ENCODE assay signal across 7 mouse cellular contexts in genomic region chr13:13328876-13329275, GRCm38 (mm10).
DNase-seq lines count a peak whose midpoint lies in the region; ATAC-seq and TF ChIP-seq lines count a peak whose summit lies in the region.

No protein-coding gene starts in this region.

- 1% methylated on average over 2 of the region's 2 CpGs for WGBS in liver, embryonic 12.5 days (ENCODE audit: insufficient replicate concordance)
- 3% methylated on average over 2 of the region's 2 CpGs for WGBS in liver, embryonic 14.5 days (ENCODE audit: insufficient replicate concordance)

- H3K27ac ChIP-seq in liver, embryonic 12.5 days: no peak overlapping the region
- no peak overlapping the region for H3K27ac ChIP-seq in liver, embryonic 14.5 days

- peak; percentile 77 for TF ChIP-seq CTCF in liver, embryonic 14.5 days (IDR thresholded peaks at IDR 0.05; ENCODE audit: low read depth)

- no peak overlapping the region for H3K9ac ChIP-seq in liver, embryonic 12.5 days
- H3K9ac ChIP-seq in liver, embryonic 14.5 days (replicated peaks): no peak overlapping the region

- no peaks in the 10 kb centered on the region for H3K36me3 ChIP-seq in liver, embryonic 12.5 days
- no peaks in the 10 kb centered on the region for H3K36me3 ChIP-seq in liver, embryonic 14.5 days (replicated peaks; ENCODE audit: control insufficient read depth, insufficient read depth, low read depth)

- no peaks in the 10 kb centered on the region for H3K9me3 ChIP-seq in liver, embryonic 12.5 days (replicated peaks)
- no peaks in the 10 kb centered on the region for H3K9me3 ChIP-seq in liver, embryonic 14.5 days (ENCODE audit: control insufficient read depth, low read length)

- no peak for ATAC-seq in liver, embryonic 12.5 days
- no peak for ATAC-seq in liver, embryonic 14.5 days (ENCODE audit: insufficient read depth)

- DNase-seq in liver: peak; percentile 58
- DNase-seq in Muller cell, postnatal 12 days (ENCODE audit: inconsistent ontology term): peak; percentile 29
- DNase-seq in brain, adult 2 months (ENCODE audit: low read depth, low spot score): peak; percentile 9
- peak; percentile 49 to 79 for DNase-seq in heart, postnatal 36 days
- DNase-seq in liver, embryonic 14.5 days (ENCODE audit: low read depth in 3 of 3, low spot score in 3 of 3): peak; percentile 22 to 31 (median 25)
- peak; percentile 30 to 76 for DNase-seq in spleen, adult 18-20 months

- intact Hi-C loops in heart, postnatal 36 days (cut with DNase I): loop anchor here (10.0 kb wide), 1 partner anchor 744 kb away; no protein-coding TSS in a partner anchor

- no peak overlapping the region for H3K4me3 ChIP-seq in liver, embryonic 12.5 days
- H3K4me3 ChIP-seq in liver, embryonic 14.5 days (ENCODE audit: insufficient read depth in 1 of 2, low read depth in 2 of 2, low read length in 2 of 2): no peak overlapping the region

- no peak for TF ChIP-seq EP300 in liver, embryonic 14.5 days (IDR thresholded peaks at IDR 0.05; ENCODE audit: low read depth)

- no peaks in the 10 kb centered on the region for H3K4me1 ChIP-seq in liver, embryonic 12.5 days
- no peaks in the 10 kb centered on the region for H3K4me1 ChIP-seq in liver, embryonic 14.5 days (replicated peaks; ENCODE audit: control insufficient read depth in 2 of 2, insufficient read depth in 2 of 2, low read length in 1 of 2)

- no peaks in the 10 kb centered on the region for H3K27me3 ChIP-seq in liver, embryonic 12.5 days (replicated peaks)
- H3K27me3 ChIP-seq in liver, embryonic 14.5 days (ENCODE audit: control insufficient read depth, insufficient read depth, low read length): no peaks in the 10 kb centered on the region

- H3K4me2 ChIP-seq in liver, embryonic 12.5 days: no peak overlapping the region
- no peak overlapping the region for H3K4me2 ChIP-seq in liver, embryonic 14.5 days (ENCODE audit: low read depth)

Comparison
In these comparisons a context has a peak if more than half of its experiments do, and no peak if none do; other contexts are left out.
1. DNase-seq: peak in every context shown above with its lines; median percentile 64 in heart, postnatal 36 days; 58 in liver; 53 in spleen, adult 18-20 months; 29 in Muller cell, postnatal 12 days; 25 in liver, embryonic 14.5 days; 9 in brain, adult 2 months.